In the genomic region with DNA sequence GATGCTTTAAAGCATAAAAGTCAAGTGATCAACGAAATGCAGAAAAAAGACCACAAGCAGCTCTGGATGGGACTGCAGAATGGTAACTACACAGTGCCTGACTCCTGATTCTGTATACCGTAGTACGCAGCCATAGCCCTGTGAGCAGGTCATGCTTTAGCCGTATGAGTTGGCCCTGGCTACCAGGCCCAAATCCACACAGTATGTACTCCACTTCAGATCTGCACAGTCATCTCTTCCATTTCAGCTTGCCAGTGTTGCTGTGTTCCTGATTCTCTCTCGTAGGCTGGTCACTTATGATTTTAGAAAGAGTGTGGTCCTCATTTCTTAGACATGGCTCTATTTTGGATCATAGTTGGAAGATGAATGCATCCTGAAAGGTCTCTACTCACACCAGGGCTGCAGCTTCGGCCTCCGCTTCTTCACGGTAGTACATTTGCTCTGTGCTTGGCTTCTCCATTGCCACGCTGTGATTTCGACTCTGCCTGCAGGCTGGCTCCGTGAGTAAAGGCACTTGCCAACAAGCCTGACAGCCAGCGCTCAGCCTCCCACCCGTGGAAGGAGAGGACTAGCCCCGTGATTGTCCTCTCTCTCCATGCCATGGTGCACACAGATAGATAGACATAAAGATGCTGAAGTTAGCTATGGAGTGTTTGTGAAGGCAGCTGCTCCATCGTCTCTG, we compare ENCODE assay signal across 28 mouse cellular contexts. TPM values are rescaled to one million over a fixed set of nuclear protein-coding genes. Genes with fewer than 3 reads are reported as not detected.
DNase-seq lines count a peak whose midpoint lies in the region; ATAC-seq and TF ChIP-seq lines count a peak whose summit lies in the region.
"Had no signal": no experiment of that assay in that cellular context is flagged by ENCODE, and none has a peak within 500 bp of the region (broad histone marks: within the 10 kb centered on the region; RNA-seq: fewer than 3 reads in every experiment).

No protein-coding gene starts in this region.

- no peak overlapping the region for H3K27ac ChIP-seq in cerebellum, adult 2 months (ENCODE audit: insufficient read depth, low read length)
- H3K27ac ChIP-seq: embryonic facial prominence, embryonic 12.5 days; gastrocnemius, adult 2 months; heart, adult 2 months; heart, embryonic 13.5 days; hindbrain, embryonic 14.5 days; left cerebral cortex, adult 2 months; limb, embryonic 13.5 days; lung, embryonic 15.5 days; midbrain, embryonic 10.5 days; midbrain, embryonic 15.5 days had no signal

- intact Hi-C loops in left cerebral cortex, postnatal 10 days (cut with DNase I), result no loop called here

- no peak overlapping the region for H3K4me3 ChIP-seq in cerebellum, adult 2 months (replicated peaks; ENCODE audit: insufficient read depth, low read depth, low read length)
- H3K4me3 ChIP-seq: embryonic facial prominence, embryonic 12.5 days; gastrocnemius, adult 2 months; heart, adult 2 months; heart, embryonic 13.5 days; left cerebral cortex, adult 2 months; limb, embryonic 13.5 days; lung, embryonic 15.5 days; midbrain, embryonic 10.5 days; midbrain, embryonic 15.5 days had no signal

- no peaks in the 10 kb centered on the region for H3K27me3 ChIP-seq in cerebellum, adult 2 months (ENCODE audit: control insufficient read depth, insufficient read depth, low read length)
- H3K27me3 ChIP-seq: embryonic facial prominence, embryonic 12.5 days; heart, embryonic 13.5 days; limb, embryonic 13.5 days; lung, embryonic 15.5 days; midbrain, embryonic 15.5 days had no signal

- TF ChIP-seq POLR2A in cerebellum, adult 2 months (IDR thresholded peaks at IDR 0.05; ENCODE audit: borderline replicate concordance, insufficient read depth, low read length), result no peak

- no peak for TF ChIP-seq CTCF in cerebellum, adult 2 months (IDR thresholded peaks at IDR 0.05; ENCODE audit: borderline replicate concordance, insufficient read depth, low read depth, low read length)

- ATAC-seq in frontal cortex, adult (ENCODE audit: low TSS enrichment), result peak; percentile 84
- ATAC-seq: forebrain, embryonic 14.5 days; intestine, postnatal 0 days; midbrain, embryonic 15.5 days had no signal

- peak; percentile 25 to 27 for DNase-seq in cerebellum, adult 2 months
- no peak for DNase-seq in cerebellum, adult 9-11 months
- no peak for DNase-seq in frontal cortex, postnatal 14 days (ENCODE audit: low spot score in 2 of 2)
- DNase-seq in left cerebral cortex, adult 18-20 months (ENCODE audit: low spot score in 2 of 2), result peak; percentile 9 to 27
- no peak for DNase-seq in left cerebral cortex, postnatal 10 days (ENCODE audit: extremely low spot score in 1 of 2, low spot score in 2 of 2)
- DNase-seq in brain, adult 2 months (ENCODE audit: low read depth, low spot score), result peak; percentile 56
- DNase-seq: adrenal gland, adult 8-10 months; embryo, embryonic 11 days; gastrocnemius, adult 2 months; gastrocnemius, postnatal 36 days; heart, adult 2 months; heart, postnatal 10 days; kidney, adult 9 months; kidney, postnatal 10 days; right cerebral cortex, postnatal 4 days; thymus, adult 2 months; thymus, postnatal 36 days had no signal

- 24% methylated on average over 15 of the region's 15 CpGs for WGBS in cerebellum, adult 2 months

- H3K4me1 ChIP-seq in cerebellum, adult 2 months (ENCODE audit: control insufficient read depth, insufficient read depth, low read length), result no peaks in the 10 kb centered on the region; the same call in 1 of the 2 replicates
- H3K4me1 ChIP-seq: embryonic facial prominence, embryonic 12.5 days; limb, embryonic 13.5 days; lung, embryonic 15.5 days; midbrain, embryonic 10.5 days; midbrain, embryonic 15.5 days had no signal

RNA-seq across cellular contexts. Expression of a gene that starts 35.6 kb away (rescaled TPM):
- 19.6 and 21.2 TPM in 2 replicates for polyA plus RNA-seq in cerebellum, adult 2 months (2012; rRNA removed)
- total RNA-seq in left cerebral cortex, adult 18-20 months (2021), result 10 to 100 TPM; 21.4 to 21.5 TPM
- 10 to 100 TPM; 20.8 to 22.9 TPM for total RNA-seq in left cerebral cortex, postnatal 10 days (2021)

Comparison
In these comparisons a context has a peak if more than half of its experiments do, and no peak if none do; other contexts are left out.
1. DNase-seq: peak in cerebellum, adult 2 months (2 of 2), left cerebral cortex, adult 18-20 months (2 of 2) and brain, adult 2 months (single experiment); none in cerebellum, adult 9-11 months (single experiment), frontal cortex, postnatal 14 days (0 of 2) and left cerebral cortex, postnatal 10 days (0 of 2).